Mouse (Mus musculus) liver, postnatal 0 days (tissue): ENCODE measurements around the gene Dleu7. TPM values are rescaled to one million over a fixed set of nuclear protein-coding genes. Genes with fewer than 3 reads are reported as not detected.

Experiments used
- ATAC-seq: fragments of 200-750 bp; cut with Nextera tagmentation; 2 replicates; pipeline ENCODE4 v1.8.0; 2017; ENCODE audit warnings: mild to moderate bottlenecking, moderate library complexity
- DNase-seq: peaks from one replicate; pipeline ENCODE4 v3.0.0-alpha.2; 2016
- H3K27ac ChIP-seq: fragments of 300-500 bp; sonication (generic); 2 replicates; pipeline ENCODE4 v1.5.1; 2014; ENCODE audit warnings: antibody characterized with exemption, moderate library complexity, mild to moderate bottlenecking, low read depth
- H3K27me3 ChIP-seq: fragments of 300-500 bp; sonication (generic); 2 replicates; pipeline ENCODE4 v1.6.1; 2014; ENCODE audit warnings: low read length, control low read depth, mixed read lengths; ENCODE audit not compliant: insufficient read depth
- H3K36me3 ChIP-seq: fragments of 300-500 bp; sonication (generic); replicated peaks from 2 replicates; pipeline ENCODE4 v1.6.1; 2014; ENCODE audit warnings: mild to moderate bottlenecking, control low read depth, low read length, moderate library complexity, mixed read lengths; ENCODE audit not compliant: insufficient read depth
- H3K4me1 ChIP-seq: fragments of 300-500 bp; sonication (generic); 2 replicates; pipeline ENCODE4 v1.6.1; 2014; ENCODE audit warnings: antibody characterized with exemption, mild to moderate bottlenecking, control low read depth; ENCODE audit not compliant: insufficient read depth
- H3K4me2 ChIP-seq: fragments of 300-500 bp; sonication (generic); 2 replicates; pipeline ENCODE4 v1.6.1; 2014; ENCODE audit warnings: low read depth, mild to moderate bottlenecking, low read length, moderate library complexity, mixed read lengths
- H3K4me3 ChIP-seq: fragments of 300-500 bp; sonication (generic); 2 replicates; pipeline ENCODE4 v1.5.1; 2014; ENCODE audit warnings: low read depth, low read length
- H3K9ac ChIP-seq: fragments of 300-500 bp; sonication (generic); replicated peaks from 2 replicates; pipeline ENCODE4 v1.6.1; 2014; ENCODE audit warnings: mild to moderate bottlenecking, moderate library complexity
- H3K9me3 ChIP-seq: fragments of 300-500 bp; sonication (generic); 2 replicates; pipeline ENCODE4 v1.6.1; 2016; ENCODE audit warnings: mild to moderate bottlenecking, control low read depth, low read length, mixed read lengths
- CTCF ChIP-seq: sonication (generic); IDR thresholded peaks from 2 replicates; pipeline ENCODE4 v1.5.1; 2016; ENCODE audit warnings: antibody characterized with exemption, low read depth
- EP300 ChIP-seq: IDR thresholded peaks from 2 replicates; pipeline ENCODE4 v1.6.1; 2016; ENCODE audit warnings: antibody characterized with exemption, low read depth, mild to moderate bottlenecking
- WGBS: fragments of 180-500 bp; shearing (Covaris S2); extraction: QIAGEN DNeasy Blood & Tissue Kit; methylation state at CpG from one replicate; pipeline ENCODE4 v1.1.7; 2014; ENCODE audit not compliant: insufficient replicate concordance; 5-methylcytosine and 5-hydroxymethylcytosine counted together
- polyA plus RNA-seq: library from polyadenylated mRNA; unstranded; fragments of >200 nt; fragmentation: Nextera tagmentation; extraction: Ambion mirVana; gene quantifications from 2 replicates; pipeline ENCODE4 v1.2.1, GENCODE M21; 2015

Dleu7 gene
- polyA plus RNA-seq, 1 experiment from 2014 or later, result 0.08 TPM

DNA sequence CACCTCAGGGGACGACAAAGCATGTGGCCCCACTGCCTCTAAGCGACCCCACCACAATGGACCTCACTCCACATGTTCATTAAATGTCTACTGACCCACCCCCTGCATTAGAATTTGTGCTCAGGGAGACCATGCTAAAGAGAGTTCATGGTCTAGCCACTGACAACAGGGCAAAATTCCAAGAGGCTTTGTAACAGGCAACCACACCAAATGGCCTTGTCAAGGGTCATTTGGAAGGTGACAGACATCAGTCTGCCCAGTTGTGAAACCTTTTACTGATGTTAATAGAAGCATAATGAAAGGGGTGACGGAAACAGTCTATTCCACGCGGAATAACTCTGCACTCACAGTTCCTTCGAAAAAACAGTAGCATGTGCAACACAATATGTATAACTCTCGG is 44.5 kb downstream of the Dleu7 start:
- WGBS, result 74% methylated on average over 7 of the region's 7 CpGs
- DNase-seq, result no peak

GRCm38 (mm10) chr14:62245557-62245956 is 47.3 kb downstream of the Dleu7 start:
- no peak for TF ChIP-seq CTCF
- TF ChIP-seq EP300, result no peak

More for the DNA sequence above, 44.5 kb downstream of the Dleu7 start:
- Histone ChIP-seq H3K9me3 (no peaks in the 10 kb centered on the region), H3K27me3 (no peaks in the 10 kb centered on the region), H3K9ac (no peak overlapping the region), H3K36me3 (no peaks in the 10 kb centered on the region), H3K27ac (no peak overlapping the region), H3K4me1 (no peaks in the 10 kb centered on the region), H3K4me3 (no peak overlapping the region), H3K4me2 (no peak overlapping the region)
- no peak for ATAC-seq
- TF ChIP-seq EP300, result no peak
- TF ChIP-seq CTCF, result no peak

DNA sequence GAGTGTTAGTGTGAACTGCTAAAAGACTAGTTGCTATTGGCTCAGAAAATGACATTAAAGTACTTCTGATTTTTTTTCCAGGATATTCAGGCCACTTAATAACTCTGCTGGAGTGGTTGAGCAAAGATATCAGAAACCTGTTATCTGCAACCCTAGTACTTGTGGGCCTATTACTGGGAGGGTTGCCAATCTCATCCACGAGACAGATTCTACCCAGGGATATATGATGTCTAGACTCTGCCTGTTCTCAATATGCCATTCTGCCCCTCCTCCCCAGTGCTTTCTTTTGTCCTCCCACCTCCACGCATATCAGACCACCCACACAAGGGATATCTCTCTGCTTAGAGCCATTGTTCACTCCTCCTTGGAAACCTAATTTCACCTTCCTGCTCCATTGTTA is 49.3 kb downstream of the Dleu7 start:
- TF ChIP-seq CTCF (no peak), EP300 (no peak)
- Histone ChIP-seq H3K9ac (no peak overlapping the region), H3K36me3 (no peaks in the 10 kb centered on the region), H3K4me1 (no peaks in the 10 kb centered on the region), H3K27ac (no peak overlapping the region), H3K4me3 (no peak overlapping the region), H3K27me3 (no peaks in the 10 kb centered on the region), H3K9me3 (no peaks in the 10 kb centered on the region), H3K4me2 (no peak overlapping the region)
- DNase-seq (no peak), ATAC-seq (no peak)
- 48% methylated on average over 2 of the region's 2 CpGs for WGBS

More at GRCm38 (mm10) chr14:62245557-62245956, 47.3 kb downstream of the Dleu7 start:
- no peaks in the 10 kb centered on the region for H3K4me1 ChIP-seq
- 12% methylated on average over 4 of the region's 4 CpGs for WGBS
- H3K4me2 ChIP-seq, result no peak overlapping the region
- H3K9ac ChIP-seq, result no peak overlapping the region
- H3K4me3 ChIP-seq, result no peak overlapping the region
- peak; percentile 53; the same call in 1 of the 2 replicates for ATAC-seq
- H3K27me3 ChIP-seq, result no peaks in the 10 kb centered on the region
- DNase-seq, result peak; percentile 22
- no peak overlapping the region for H3K27ac ChIP-seq
- H3K36me3 ChIP-seq, result no peaks in the 10 kb centered on the region
- no peaks in the 10 kb centered on the region for H3K9me3 ChIP-seq

- no peak overlapping the region for H3K4me2 ChIP-seq
- no peaks in the 10 kb centered on the region for H3K4me1 ChIP-seq
- no peak overlapping the region for H3K4me3 ChIP-seq
- TF ChIP-seq EP300 (no peak), CTCF (no peak)
- DNase-seq, result no peak
- no peaks in the 10 kb centered on the region for H3K9me3 ChIP-seq
- H3K36me3 ChIP-seq, result no peaks in the 10 kb centered on the region
- 71% methylated on average over 7 of the region's 7 CpGs for WGBS
- no peaks in the 10 kb centered on the region for H3K27me3 ChIP-seq
- no peak overlapping the region for H3K27ac ChIP-seq
- H3K9ac ChIP-seq, result no peak overlapping the region
- ATAC-seq, result no peak
Measured at GRCm38 (mm10) chr14:62235969-62236368, 56.9 kb downstream of the Dleu7 start.

GRCm38 (mm10) chr14:62235214-62235613 is 57.6 kb downstream of the Dleu7 start:
- Histone ChIP-seq H3K4me2 (no peak overlapping the region), H3K4me3 (no peak overlapping the region), H3K9ac (no peak overlapping the region), H3K9me3 (no peaks in the 10 kb centered on the region), H3K27me3 (no peaks in the 10 kb centered on the region), H3K27ac (no peak overlapping the region), H3K4me1 (no peaks in the 10 kb centered on the region), H3K36me3 (no peaks in the 10 kb centered on the region)
- ATAC-seq, result no peak
- no peak for DNase-seq
- 71% methylated on average over 1 of the region's 1 CpGs for WGBS
- TF ChIP-seq CTCF (no peak), EP300 (no peak)

DNA sequence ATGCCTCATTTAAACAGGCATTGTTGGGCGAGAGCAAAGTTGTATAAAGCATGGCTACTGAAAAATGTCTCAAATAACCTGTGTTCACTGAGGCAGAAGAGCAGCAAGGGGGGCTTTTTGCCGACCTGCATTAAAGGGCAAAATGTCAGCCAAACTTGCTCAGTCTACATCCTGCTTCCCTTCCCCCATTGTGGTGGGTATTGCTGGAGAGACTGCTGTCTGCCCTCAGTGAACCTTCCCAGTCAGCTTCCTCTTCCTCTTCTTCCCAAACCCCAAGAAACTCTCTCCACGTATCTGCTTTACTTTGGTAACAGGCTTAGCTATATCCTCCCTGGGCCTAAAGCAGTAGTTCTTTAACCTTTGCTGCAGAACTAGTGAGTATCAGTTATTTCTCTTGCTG is 61.9 kb downstream of the Dleu7 start:
- no peak overlapping the region for H3K27ac ChIP-seq
- WGBS, result 37% methylated on average over 3 of the region's 3 CpGs
- no peak for ATAC-seq
- no peaks in the 10 kb centered on the region for H3K27me3 ChIP-seq
- TF ChIP-seq CTCF (no peak), EP300 (no peak)
- DNase-seq, result no peak
- no peaks in the 10 kb centered on the region for H3K36me3 ChIP-seq
- H3K4me3 ChIP-seq, result no peak overlapping the region
- no peak overlapping the region for H3K9ac ChIP-seq
- no peaks in the 10 kb centered on the region for H3K9me3 ChIP-seq
- no peaks in the 10 kb centered on the region for H3K4me1 ChIP-seq
- H3K4me2 ChIP-seq, result no peak overlapping the region

- no peak overlapping the region for H3K4me2 ChIP-seq
- H3K27me3 ChIP-seq, result no peaks in the 10 kb centered on the region
- no peak overlapping the region for H3K9ac ChIP-seq
- no peak overlapping the region for H3K4me3 ChIP-seq
- H3K4me1 ChIP-seq, result no peaks in the 10 kb centered on the region
- ATAC-seq (no peak), DNase-seq (no peak)
- no peaks in the 10 kb centered on the region for H3K9me3 ChIP-seq
- 77% methylated on average over 5 of the region's 5 CpGs for WGBS
- no peaks in the 10 kb centered on the region for H3K36me3 ChIP-seq
- no peak overlapping the region for H3K27ac ChIP-seq
- no peak for TF ChIP-seq EP300
- no peak for TF ChIP-seq CTCF
Measured at GRCm38 (mm10) chr14:62227101-62227500, 65.7 kb downstream of the Dleu7 start.
